Mouse (Mus musculus) lung, embryonic 15.5 days (tissue): ENCODE measurements around the gene Rgs4. TPM values are rescaled to one million over a fixed set of nuclear protein-coding genes. Genes with fewer than 3 reads are reported as not detected.

Experiments
- ATAC-seq: fragments of 200-750 bp; cut with Nextera tagmentation; 2 replicates; pipeline ENCODE4 v1.8.0; 2017; ENCODE audit warnings: moderate number of reproducible peaks, borderline replicate concordance; ENCODE audit not compliant: low FRiP score, low TSS enrichment; ENCODE audit errors: extremely low read depth
- H3K27ac ChIP-seq: fragments of 300-500 bp; sonication (generic); 2 replicates; pipeline ENCODE4 v1.5.1; 2015; ENCODE audit warnings: moderate library complexity, mild to moderate bottlenecking, inconsistent platforms
- H3K27me3 ChIP-seq: fragments of 300-500 bp; sonication (generic); 2 replicates; pipeline ENCODE4 v1.6.1; 2015; ENCODE audit warnings: inconsistent platforms
- H3K36me3 ChIP-seq: fragments of 300-500 bp; sonication (generic); 2 replicates; pipeline ENCODE4 v1.6.1; 2015; ENCODE audit warnings: inconsistent platforms
- H3K4me1 ChIP-seq: fragments of 300-500 bp; sonication (generic); 2 replicates; pipeline ENCODE4 v1.6.1; 2015; ENCODE audit warnings: inconsistent platforms
- H3K4me2 ChIP-seq: fragments of 300-500 bp; sonication (generic); 2 replicates; pipeline ENCODE4 v1.6.1; 2015; ENCODE audit warnings: inconsistent platforms, mild to moderate bottlenecking, moderate library complexity
- H3K4me3 ChIP-seq: fragments of 300-500 bp; sonication (generic); 2 replicates; pipeline ENCODE4 v1.5.1; 2015; ENCODE audit warnings: mild to moderate bottlenecking, inconsistent platforms
- H3K9ac ChIP-seq: fragments of 300-500 bp; sonication (generic); 2 replicates; pipeline ENCODE4 v1.6.1; 2015; ENCODE audit warnings: inconsistent platforms
- H3K9me3 ChIP-seq: fragments of 300-500 bp; sonication (generic); 2 replicates; pipeline ENCODE4 v1.6.1; 2016; ENCODE audit warnings: inconsistent platforms
- WGBS: fragments of 180-500 bp; shearing (Covaris S2); methylation state at CpG from one replicate; pipeline ENCODE4 v1.1.7; 2015; 5-methylcytosine and 5-hydroxymethylcytosine counted together
- polyA plus RNA-seq: library from polyadenylated mRNA; unstranded; fragments of >200 nt; fragmentation: Nextera tagmentation; extraction: Ambion mirVana; gene quantifications from 2 replicates; pipeline ENCODE4 v1.2.1, GENCODE M21; 2015

The Rgs4 gene
- polyA plus RNA-seq, 1 experiment from 2014 or later, result 7.3 TPM

GRCm38 (mm10) chr1:169737231-169737630 is 10.2 kb downstream of the Rgs4 start:
- Histone ChIP-seq H3K9me3 (no peaks in the 10 kb centered on the region), H3K27me3 (no peaks in the 10 kb centered on the region), H3K4me2 (no peak overlapping the region), H3K27ac (no peak overlapping the region), H3K9ac (no peak overlapping the region), H3K36me3 (no peaks in the 10 kb centered on the region), H3K4me1 (no peaks in the 10 kb centered on the region), H3K4me3 (no peak overlapping the region)
- WGBS, result 79% methylated on average over 6 of the region's 6 CpGs
- ATAC-seq, result no peak

DNA sequence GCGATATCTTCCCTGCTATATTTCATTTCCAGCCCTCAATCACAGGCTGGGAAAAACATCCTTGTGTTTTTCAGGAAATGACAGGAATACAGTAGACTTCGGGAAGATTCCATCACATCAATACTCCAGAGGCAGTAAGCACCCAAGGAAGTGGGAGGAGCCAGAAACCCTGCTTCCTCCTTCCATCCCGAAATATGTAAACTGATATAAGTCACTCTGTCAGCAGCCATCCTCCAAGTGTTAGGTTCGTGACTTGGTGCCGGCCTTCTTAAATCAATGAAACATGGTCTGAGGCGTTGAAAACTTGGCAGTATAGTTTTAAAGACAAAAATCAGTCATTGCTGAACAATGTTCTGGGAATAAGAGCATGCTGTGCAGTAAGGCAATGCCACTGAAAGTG is 11.3 kb downstream of the Rgs4 start:
- H3K9me3 ChIP-seq, result no peaks in the 10 kb centered on the region
- H3K36me3 ChIP-seq, result no peaks in the 10 kb centered on the region
- no peak for ATAC-seq
- no peak overlapping the region for H3K4me2 ChIP-seq
- 42% methylated on average over 6 of the region's 6 CpGs for WGBS
- H3K9ac ChIP-seq, result no peak overlapping the region
- H3K4me1 ChIP-seq, result no peaks in the 10 kb centered on the region
- H3K27ac ChIP-seq, result no peak overlapping the region
- H3K27me3 ChIP-seq, result no peaks in the 10 kb centered on the region
- H3K4me3 ChIP-seq, result no peak overlapping the region

- Histone ChIP-seq H3K4me1 (no peaks in the 10 kb centered on the region), H3K27ac (no peak overlapping the region), H3K36me3 (no peaks in the 10 kb centered on the region), H3K4me3 (no peak overlapping the region), H3K27me3 (no peaks in the 10 kb centered on the region), H3K9me3 (no peaks in the 10 kb centered on the region), H3K4me2 (no peak overlapping the region), H3K9ac (no peak overlapping the region)
- WGBS, result 65% methylated on average over 7 of the region's 7 CpGs
- ATAC-seq, result no peak
Measured at GRCm38 (mm10) chr1:169730599-169731100, 16.8 kb downstream of the Rgs4 start.

GRCm38 (mm10) chr1:169726319-169726718 is 21.1 kb downstream of the Rgs4 start:
- H3K4me2 ChIP-seq, result no peak overlapping the region
- no peaks in the 10 kb centered on the region for H3K9me3 ChIP-seq
- H3K36me3 ChIP-seq, result no peaks in the 10 kb centered on the region
- ATAC-seq, result no peak
- H3K9ac ChIP-seq, result no peak overlapping the region
- no peak overlapping the region for H3K27ac ChIP-seq
- no peaks in the 10 kb centered on the region for H3K27me3 ChIP-seq
- H3K4me3 ChIP-seq, result no peak overlapping the region
- H3K4me1 ChIP-seq, result no peaks in the 10 kb centered on the region
- 64% methylated on average over 3 of the region's 3 CpGs for WGBS

DNA sequence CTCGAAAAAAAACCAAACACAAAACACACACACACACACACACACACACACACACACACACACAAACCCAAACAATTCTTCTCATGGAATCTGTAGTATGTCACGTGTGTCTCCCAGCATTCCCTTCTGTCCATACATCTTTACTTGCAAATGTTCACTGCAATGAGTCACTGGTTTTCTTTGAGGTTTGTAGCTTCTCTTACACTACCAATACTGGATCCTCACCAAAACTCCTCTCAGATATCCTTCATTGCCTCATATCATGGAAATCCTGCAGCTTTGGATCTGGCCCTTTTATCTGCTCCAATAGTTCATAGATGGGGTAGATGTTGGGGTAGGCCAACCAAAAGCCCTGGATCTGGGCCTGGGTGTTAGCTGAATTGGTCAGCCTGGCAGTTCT is 25.6 kb downstream of the Rgs4 start:
- ATAC-seq, result no peak
- Histone ChIP-seq H3K27me3 (no peaks in the 10 kb centered on the region), H3K36me3 (no peaks in the 10 kb centered on the region), H3K4me3 (no peak overlapping the region), H3K9ac (no peak overlapping the region), H3K4me1 (no peaks in the 10 kb centered on the region), H3K27ac (no peak overlapping the region), H3K4me2 (no peak overlapping the region), H3K9me3 (no peaks in the 10 kb centered on the region)
- WGBS, result 66% methylated on average over 2 of the region's 2 CpGs

- Histone ChIP-seq H3K27me3 (no peaks in the 10 kb centered on the region), H3K9me3 (no peaks in the 10 kb centered on the region), H3K27ac (no peak overlapping the region), H3K9ac (no peak overlapping the region), H3K4me3 (no peak overlapping the region), H3K4me2 (no peak overlapping the region), H3K36me3 (no peaks in the 10 kb centered on the region), H3K4me1 (no peaks in the 10 kb centered on the region)
- peak; percentile 57; the same call in 1 of the 2 replicates for ATAC-seq
- WGBS, result 58% methylated on average over 4 of the region's 4 CpGs
Measured at GRCm38 (mm10) chr1:169704395-169705087, 42.9 kb downstream of the Rgs4 start.

DNA sequence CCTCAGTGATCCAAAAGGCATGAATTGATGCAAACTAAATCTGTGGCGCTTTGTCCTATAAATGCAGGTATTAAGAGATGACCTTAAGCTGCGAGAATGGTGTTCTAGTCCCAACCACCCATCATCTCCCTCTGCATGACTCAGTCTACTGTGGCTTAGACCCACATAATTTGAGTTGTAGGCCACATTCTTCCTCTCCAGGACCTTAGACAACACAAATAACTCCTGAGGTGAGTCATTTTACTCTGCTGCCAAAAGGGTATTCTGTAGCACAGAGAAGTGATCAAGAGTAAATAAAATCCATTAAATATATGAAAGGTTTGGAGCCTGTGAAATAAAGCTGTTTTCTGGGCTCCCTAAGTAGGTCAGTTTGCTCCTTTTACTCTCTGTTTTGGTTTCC is 48.3 kb downstream of the Rgs4 start:
- WGBS, result 91% methylated on average over 2 of the region's 2 CpGs

DNA sequence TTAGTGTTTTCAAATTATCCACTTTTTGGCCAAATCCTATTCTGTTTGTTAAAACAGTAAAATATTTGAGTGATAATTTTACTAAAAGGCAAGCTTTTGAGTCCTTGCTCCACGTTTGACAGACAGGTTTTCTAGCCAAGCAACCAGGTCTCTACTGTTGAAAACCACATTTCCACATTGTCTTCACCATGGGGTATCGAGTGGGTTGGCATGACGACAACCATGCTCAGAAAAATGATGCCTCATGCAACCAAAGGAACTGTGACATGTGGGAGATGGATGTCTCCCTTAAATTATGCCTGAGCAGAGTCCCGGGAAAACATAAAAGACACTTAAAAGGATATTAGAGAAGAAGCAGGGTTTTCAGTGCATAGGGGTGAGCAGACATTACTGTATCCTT is 50.2 kb downstream of the Rgs4 start:
- Histone ChIP-seq H3K4me1 (no peaks in the 10 kb centered on the region), H3K4me2 (no peak overlapping the region), H3K27ac (no peak overlapping the region), H3K9ac (no peak overlapping the region), H3K9me3 (no peaks in the 10 kb centered on the region), H3K27me3 (no peaks in the 10 kb centered on the region), H3K4me3 (no peak overlapping the region), H3K36me3 (no peaks in the 10 kb centered on the region)
- no peak for ATAC-seq
- 70% methylated on average over 4 of the region's 4 CpGs for WGBS

More for the DNA sequence above, 48.3 kb downstream of the Rgs4 start:
- Histone ChIP-seq H3K36me3 (no peaks in the 10 kb centered on the region), H3K4me2 (no peak overlapping the region), H3K4me3 (no peak overlapping the region), H3K9me3 (no peaks in the 10 kb centered on the region), H3K27ac (no peak overlapping the region), H3K9ac (no peak overlapping the region), H3K4me1 (no peaks in the 10 kb centered on the region), H3K27me3 (no peaks in the 10 kb centered on the region)
- no peak for ATAC-seq

DNA sequence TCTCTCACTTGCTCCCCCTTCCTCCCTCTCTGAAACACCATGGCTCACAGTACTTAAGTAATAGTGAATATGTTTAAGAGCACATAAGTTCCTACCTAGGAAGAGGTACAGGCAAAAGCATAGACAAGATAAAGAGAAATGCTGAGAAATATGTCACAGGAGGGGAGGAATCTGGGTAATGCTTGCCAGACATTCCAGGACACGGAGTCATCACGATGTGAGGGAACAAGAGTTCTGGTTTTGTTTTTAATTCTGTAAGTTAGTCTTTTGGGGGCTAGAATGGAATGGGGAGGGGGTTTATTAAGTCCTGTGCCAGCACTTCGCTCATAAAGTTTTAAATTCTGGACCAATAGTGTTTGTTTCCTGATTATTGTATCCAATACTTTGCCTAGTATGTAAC is 52.1 kb downstream of the Rgs4 start:
- ATAC-seq, result no peak
- Histone ChIP-seq H3K27ac (no peak overlapping the region), H3K4me1 (no peaks in the 10 kb centered on the region), H3K4me3 (no peak overlapping the region), H3K27me3 (no peaks in the 10 kb centered on the region), H3K4me2 (no peak overlapping the region), H3K9me3 (no peaks in the 10 kb centered on the region), H3K36me3 (no peaks in the 10 kb centered on the region), H3K9ac (no peak overlapping the region)
- WGBS, result 67% methylated on average over 3 of the region's 3 CpGs

DNA sequence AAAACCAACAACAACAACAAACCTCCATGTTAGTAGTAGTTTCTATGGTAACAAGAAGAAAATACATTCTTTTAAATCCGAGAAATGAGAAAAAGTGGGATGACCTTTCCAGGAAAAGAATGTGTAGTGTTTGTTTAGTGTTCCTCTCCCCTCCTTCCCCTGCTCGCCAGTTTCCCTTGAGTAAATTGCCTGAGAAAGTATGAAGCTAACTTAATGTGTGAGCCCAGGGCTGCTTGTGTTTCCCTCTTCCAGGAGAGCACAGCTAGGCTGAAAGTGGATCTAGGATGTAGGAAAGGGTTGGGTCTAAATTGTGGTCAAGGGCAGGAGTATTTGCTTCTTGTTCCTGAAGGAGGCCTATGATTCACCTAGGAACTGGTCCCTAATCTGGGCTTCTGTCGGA is 53.9 kb downstream of the Rgs4 start:
- Histone ChIP-seq H3K9me3 (no peaks in the 10 kb centered on the region), H3K4me2 (no peak overlapping the region), H3K4me3 (no peak overlapping the region), H3K27ac (no peak overlapping the region), H3K9ac (no peak overlapping the region), H3K36me3 (no peaks in the 10 kb centered on the region), H3K4me1 (no peaks in the 10 kb centered on the region), H3K27me3 (no peaks in the 10 kb centered on the region)
- WGBS, result 32% methylated on average over 3 of the region's 3 CpGs
- no peak for ATAC-seq

- WGBS, result 55% methylated on average over 2 of the region's 2 CpGs
- Histone ChIP-seq H3K4me2 (no peak overlapping the region), H3K36me3 (no peaks in the 10 kb centered on the region), H3K9me3 (no peaks in the 10 kb centered on the region), H3K27me3 (no peaks in the 10 kb centered on the region), H3K4me3 (no peak overlapping the region), H3K9ac (no peak overlapping the region), H3K4me1 (no peaks in the 10 kb centered on the region), H3K27ac (no peak overlapping the region)
- no peak for ATAC-seq
Measured at GRCm38 (mm10) chr1:169693040-169693439, 54.4 kb downstream of the Rgs4 start.
